Mouse (Mus musculus): ENCODE results near the gene Arih2. TPM values are rescaled to one million over a fixed set of nuclear protein-coding genes. Genes with fewer than 3 reads are reported as not detected.

Arih2 gene
- total RNA-seq, 2 experiments from 2014 or later, result 50.2 to 50.6 TPM

DNA sequence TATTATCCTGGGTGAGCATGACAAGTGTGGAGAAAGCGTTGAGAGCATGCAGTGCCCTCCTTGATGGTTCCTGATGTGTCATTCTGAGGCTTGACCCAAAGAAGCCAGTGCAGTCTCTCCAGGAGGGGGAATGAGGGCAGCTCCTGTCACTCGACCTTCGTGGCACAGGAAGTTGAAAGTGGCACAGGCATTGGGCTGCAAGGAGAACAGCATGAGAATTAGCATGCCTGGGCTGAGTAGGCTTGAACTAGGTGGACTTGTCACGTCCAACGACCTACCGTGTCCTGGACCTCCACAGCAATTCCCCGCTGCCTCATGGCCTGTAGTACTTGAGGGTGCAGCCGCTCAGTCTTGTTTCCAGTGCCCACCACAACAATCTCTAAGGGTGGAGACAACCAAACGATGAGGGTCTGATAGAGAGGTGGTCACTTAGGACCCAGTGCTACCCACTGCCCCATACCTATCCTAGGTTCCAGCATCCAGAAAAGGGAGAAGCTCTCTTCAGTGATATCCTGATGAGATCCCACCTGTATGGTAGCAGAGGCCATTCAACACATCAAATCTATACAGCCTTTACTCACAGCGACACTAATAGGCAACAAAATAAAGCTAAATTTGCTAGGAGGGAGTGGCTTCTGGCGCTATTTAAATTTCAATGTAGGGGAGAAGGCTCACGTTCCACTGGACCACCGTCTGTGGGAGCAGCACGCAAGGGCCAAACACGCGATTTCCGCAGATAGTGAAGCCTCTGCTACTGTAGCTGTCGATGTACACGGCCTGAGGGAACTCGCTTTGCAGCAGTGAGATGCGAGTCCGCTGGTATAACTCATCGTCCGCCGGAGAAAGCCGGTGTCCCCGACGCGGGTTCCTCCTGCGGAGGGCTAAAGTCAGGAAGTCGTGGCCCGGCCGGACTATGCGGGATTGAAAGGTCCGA, 83.0 kb downstream of the Arih2 start:
- no peak for DNase-seq (ENCODE audit: low spot score in 2 of 2)

DNA sequence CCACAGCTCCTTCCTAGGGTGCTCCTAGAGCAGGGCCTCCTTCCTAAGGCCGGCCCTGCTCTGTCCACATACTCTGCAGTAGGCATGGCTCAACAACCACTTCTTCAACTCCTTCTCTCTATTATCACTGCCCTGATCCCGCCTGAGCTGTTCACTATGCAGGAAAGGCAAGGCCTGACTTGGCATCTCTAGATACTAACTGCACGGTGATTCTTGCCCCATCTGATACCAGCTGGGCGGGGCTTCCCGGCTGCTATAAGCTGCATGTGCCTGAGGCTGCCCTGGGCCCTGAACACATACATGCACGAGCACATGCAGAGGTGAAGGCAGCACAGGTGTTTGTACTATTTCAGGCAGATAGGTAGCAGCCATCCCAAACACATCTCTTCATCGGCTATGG, 85.1 kb downstream of the Arih2 start:
- no peak for DNase-seq (ENCODE audit: low spot score in 2 of 2)

GRCm38 (mm10) chr9:108563671-108564070, 85.5 kb downstream of the Arih2 start:
- no peak for DNase-seq (ENCODE audit: low spot score in 2 of 2)

- DNase-seq (ENCODE audit: low spot score in 2 of 2), result peak; percentile 94 to 96
These were observed 88.9 kb downstream of the Arih2 start, which contains the start of gene Impdh2 for GRCm38 (mm10) chr9:108560227-108560841. Gene Impdh2 (plus strand): TSS chr9:108560286.

DNA sequence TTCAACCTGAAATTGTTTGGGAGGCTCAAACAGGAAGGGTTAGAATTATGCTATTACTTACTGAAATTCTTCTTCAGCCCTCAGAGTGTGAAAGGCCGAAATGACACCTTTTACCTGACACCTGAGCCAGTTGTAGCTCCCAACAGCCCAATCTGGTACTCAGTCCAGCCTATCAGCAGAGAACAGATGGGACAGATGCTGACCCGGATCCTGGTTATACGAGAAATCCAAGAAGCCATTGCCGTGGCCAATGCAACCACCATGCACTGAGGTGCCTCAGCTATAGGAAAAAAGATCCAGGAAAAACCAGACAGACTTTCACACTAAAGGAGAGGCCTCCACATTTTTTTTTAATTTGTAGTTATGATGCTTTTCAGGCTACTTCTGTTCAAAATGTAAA, 90.0 kb downstream of the Arih2 start:
- no peak for DNase-seq (ENCODE audit: low spot score in 2 of 2)

Small RNA genes within 50 kb of the gene (microRNA-seq; reads per million reads assigned to microRNA genes)
- gene Gm24083 (0 reads per million in 2 experiments), gene Gm26298 (0 reads per million in 2 experiments), gene Mir191 (0 reads per million in 2 experiments), gene Mir425 (852 to 1,553 reads per million in 2 experiments)

Other genes starting within 250 kb of the Arih2 start
- under 1 TPM in 1 of 2 experiments, not detected in 1; 0.14 TPM for gene Ccdc36, start 220.9 kb downstream of the Arih2 start, total RNA-seq (2021)
- not detected for gene BC048562, start 212.9 kb downstream of the Arih2 start, total RNA-seq (2021)
- 10 to 100 TPM; 37.0 to 37.8 TPM for gene Ccdc71, start 188.9 kb downstream of the Arih2 start, total RNA-seq (2021)
- gene Klhdc8b, start 187.8 kb downstream of the Arih2 start, total RNA-seq (2021), result 10 to 100 TPM; 17.5 to 18.4 TPM
- gene Lamb2, start 169.7 kb downstream of the Arih2 start, total RNA-seq (2021), result 10 to 100 TPM; 34.8 to 39.8 TPM
- gene Usp19, start 158.8 kb downstream of the Arih2 start, total RNA-seq (2021), result 100 to 1,000 TPM; 123 to 128 TPM
- 10 to 100 TPM; 77.4 to 91.5 TPM for gene Qars, start 141.7 kb downstream of the Arih2 start, total RNA-seq (2021)
- 100 to 1,000 TPM; 123 to 130 TPM for gene Qrich1, start 132.6 kb downstream of the Arih2 start, total RNA-seq (2021)
- 10 to 100 TPM; 61.3 to 70.1 TPM for gene Impdh2, start 89.1 kb downstream of the Arih2 start, total RNA-seq (2021)
- 10 to 100 TPM; 52.0 to 54.6 TPM for gene Ndufaf3, start 82.0 kb downstream of the Arih2 start, total RNA-seq (2021)
- 10 to 100 TPM; 76.0 to 86.5 TPM for gene Dalrd3, start 79.5 kb downstream of the Arih2 start, total RNA-seq (2021)
- gene Wdr6, start 70.6 kb downstream of the Arih2 start, total RNA-seq (2021), result 100 to 1,000 TPM; 172 to 180 TPM
- 10 to 100 TPM; 64.2 to 64.5 TPM for gene P4htm, start 51.7 kb downstream of the Arih2 start, total RNA-seq (2021)
- gene Slc25a20, start 12.7 kb upstream of the Arih2 start, total RNA-seq (2021), result 10 to 100 TPM; 19.6 to 26.3 TPM
- 10 to 100 TPM; 43.5 to 49.4 TPM for gene Prkar2a, start 39.9 kb upstream of the Arih2 start, total RNA-seq (2021)
- 100 to 1,000 TPM; 201 to 212 TPM for gene Ip6k2, start 134.4 kb upstream of the Arih2 start, total RNA-seq (2021)
- 10 to 100 TPM; 47.2 to 52.3 TPM for gene Nckipsd, start 159.0 kb upstream of the Arih2 start, total RNA-seq (2021)
- 10 to 100 TPM; 54.2 to 57.1 TPM for gene Celsr3, start 176.9 kb upstream of the Arih2 start, total RNA-seq (2021)
- 10 to 100 TPM; 31.5 to 33.6 TPM for gene Slc26a6, start 203.9 kb upstream of the Arih2 start, total RNA-seq (2021)